Mouse (Mus musculus) cerebellum, adult 11-12 months (tissue): ENCODE measurements at regions not wholly inside any gene's neighbourhood (a gene's known extent, or its start where the extent isn't known, plus 50 kb on each side); places are given as distances from the start of the nearest gene placed in this dataset.
"Not testable (repeated sequence)": the region's sequence is repeated elsewhere in the genome, so short reads cannot be mapped to it uniquely, and the experiment has no call there.

Experiments used
- DNase-seq: peaks from one replicate; pipeline ENCODE4 v3.0.0; 2022

GRCm38 (mm10) chr19:35034408-35034807 is 112.2 kb downstream of the Kif20b start:
- DNase-seq: no peak

- no peak for DNase-seq
These were observed 123.4 kb downstream of the Kif20b start for GRCm38 (mm10) chr19:35045576-35045975.

- no peak for DNase-seq
These were observed 144.3 kb downstream of the Kif20b start for GRCm38 (mm10) chr19:35066352-35066935.

DNA sequence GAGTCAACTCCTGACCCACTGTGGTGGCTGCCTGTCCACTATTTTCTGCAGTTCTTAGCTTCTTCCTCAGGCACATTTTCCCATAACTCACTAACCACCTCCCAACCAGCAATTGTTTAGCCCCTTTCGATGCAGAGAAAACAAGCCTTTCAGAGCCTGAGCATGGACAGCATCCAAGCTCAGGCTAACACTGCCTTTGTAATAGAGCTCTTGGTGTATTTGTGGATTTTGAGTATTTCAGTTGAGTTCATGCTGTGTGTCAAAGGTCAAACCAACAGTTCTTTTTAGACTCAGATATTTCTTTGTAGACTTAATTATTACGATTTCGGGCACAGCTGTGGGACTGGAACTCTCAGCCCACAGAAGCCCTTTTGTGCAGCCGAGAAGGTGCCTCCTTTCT is 159.0 kb downstream of the Kif20b start:
- DNase-seq: no peak

GRCm38 (mm10) chr19:35101244-35101643 is 179.1 kb downstream of the Kif20b start:
- DNase-seq: no peak

DNA sequence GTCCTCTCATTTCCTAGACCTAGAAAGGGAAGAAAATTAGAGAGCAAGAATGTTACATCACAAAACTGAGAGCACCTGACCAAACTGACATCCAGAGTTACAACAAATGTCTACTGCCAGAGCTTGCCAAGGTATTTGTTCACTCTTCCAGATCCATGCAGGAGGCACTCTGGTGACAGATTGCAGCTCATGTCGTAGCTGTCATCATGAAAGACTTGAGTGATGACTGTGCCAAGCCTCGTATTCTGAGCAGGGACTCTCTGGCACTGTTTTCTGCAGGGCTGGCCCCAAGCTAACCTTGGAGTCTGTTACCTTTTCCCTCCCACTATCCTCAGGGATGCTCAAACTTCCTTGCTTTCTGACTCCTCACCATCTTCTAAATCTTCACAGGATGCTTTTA is 192.2 kb downstream of the Kif20b start:
- DNase-seq: peak; percentile 1

DNA sequence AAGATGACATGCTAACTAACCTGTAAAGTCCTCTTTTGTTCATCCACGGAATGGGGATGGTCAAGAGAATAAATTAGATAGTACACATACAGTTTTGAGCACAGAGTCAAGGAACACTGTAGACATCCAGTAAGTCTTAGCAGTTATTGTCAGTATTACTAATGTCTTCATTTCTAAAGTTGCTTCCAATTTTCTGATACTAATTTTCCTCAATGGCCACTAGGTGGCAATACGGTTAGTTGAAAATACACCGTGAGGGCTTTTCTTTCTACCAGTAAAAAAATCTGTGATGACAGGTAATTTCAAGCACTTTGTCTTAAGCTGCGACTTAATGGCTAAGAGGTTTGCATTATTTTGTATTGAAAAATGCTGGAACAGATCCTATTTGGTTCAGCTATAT is 203.1 kb downstream of the Kif20b start:
- no peak for DNase-seq

DNA sequence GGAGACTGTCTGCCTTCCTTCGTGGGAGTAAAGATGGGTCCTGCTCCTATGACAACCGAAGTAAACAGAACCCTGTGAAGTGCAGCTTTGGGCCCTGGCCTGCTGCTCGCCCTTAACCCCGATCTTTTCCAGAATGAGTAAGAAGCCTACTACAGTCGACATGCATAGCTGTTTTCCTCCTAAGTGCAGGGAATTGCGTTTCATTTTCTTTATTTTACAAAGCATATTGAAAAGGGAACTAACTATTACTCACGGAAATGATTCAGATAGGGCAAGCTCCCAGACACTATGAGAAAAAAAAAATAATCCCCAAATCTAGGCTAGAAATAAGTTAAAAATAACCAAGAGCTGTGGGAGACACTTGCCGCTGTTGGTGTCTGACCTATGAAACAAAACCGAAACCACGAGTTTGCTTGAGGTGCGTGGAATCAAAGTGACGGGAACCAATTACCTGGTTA is 204.5 kb downstream of the Kif20b start:
- DNase-seq: no peak

GRCm38 (mm10) chr19:35128104-35128503 is 205.9 kb downstream of the Kif20b start:
- DNase-seq: no peak

GRCm38 (mm10) chr19:35143131-35143530 is 221.0 kb downstream of the Kif20b start:
- DNase-seq: no peak

- no peak for DNase-seq
These were observed 221.6 kb downstream of the Kif20b start for GRCm38 (mm10) chr19:35143781-35144180.

GRCm38 (mm10) chr19:35149476-35149875 is 227.3 kb downstream of the Kif20b start:
- DNase-seq: not testable (repeated sequence)

DNA sequence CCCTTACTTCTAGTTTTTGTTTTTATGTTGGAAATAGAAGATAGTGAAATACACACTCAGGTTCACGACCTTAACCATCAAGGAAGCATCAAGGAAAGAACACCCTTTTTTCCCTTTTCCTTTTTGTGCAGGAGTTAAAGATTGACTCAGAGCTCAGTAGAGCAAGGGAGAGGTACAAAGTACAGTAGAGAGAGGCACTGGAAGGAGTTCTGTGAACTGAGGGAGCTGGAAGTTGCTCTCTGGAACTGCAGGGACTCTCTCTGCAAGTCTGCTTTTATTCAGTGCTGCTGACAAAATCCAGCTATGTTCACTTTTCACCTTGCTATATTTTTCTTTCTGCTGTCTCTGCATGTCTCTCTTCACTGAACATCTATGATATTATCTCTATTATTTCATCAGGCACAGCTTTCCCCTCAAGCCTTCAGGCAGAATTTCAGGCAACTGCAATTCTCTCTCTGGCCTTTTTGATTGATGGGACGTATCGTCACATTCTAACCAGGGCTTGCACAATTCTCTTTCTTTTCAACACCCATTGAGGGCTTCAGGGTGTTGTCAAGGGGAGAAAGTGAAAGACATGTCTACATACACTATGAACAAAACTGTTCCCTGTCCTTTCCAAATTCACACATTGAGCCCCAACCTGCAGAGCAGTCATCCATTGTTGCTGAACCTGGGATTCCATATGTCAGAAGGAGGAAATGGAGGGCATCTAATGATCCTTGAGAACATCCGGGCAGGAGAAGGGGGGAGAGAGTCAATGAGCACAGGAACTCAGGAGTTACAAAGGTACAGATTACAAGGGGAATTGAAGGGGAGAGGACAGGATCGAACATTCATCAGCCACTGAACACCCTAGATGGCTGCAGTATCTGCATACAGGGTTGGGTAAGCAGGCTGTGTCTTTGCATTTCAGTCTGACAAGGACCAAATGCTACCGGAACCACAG is 228.9 kb downstream of the Kif20b start:
- DNase-seq: no peak

GRCm38 (mm10) chr19:35151841-35152240 is 229.7 kb downstream of the Kif20b start:
- no peak for DNase-seq

- no peak for DNase-seq
These were observed 235.7 kb downstream of the Kif20b start for GRCm38 (mm10) chr19:35157849-35158248.

DNA sequence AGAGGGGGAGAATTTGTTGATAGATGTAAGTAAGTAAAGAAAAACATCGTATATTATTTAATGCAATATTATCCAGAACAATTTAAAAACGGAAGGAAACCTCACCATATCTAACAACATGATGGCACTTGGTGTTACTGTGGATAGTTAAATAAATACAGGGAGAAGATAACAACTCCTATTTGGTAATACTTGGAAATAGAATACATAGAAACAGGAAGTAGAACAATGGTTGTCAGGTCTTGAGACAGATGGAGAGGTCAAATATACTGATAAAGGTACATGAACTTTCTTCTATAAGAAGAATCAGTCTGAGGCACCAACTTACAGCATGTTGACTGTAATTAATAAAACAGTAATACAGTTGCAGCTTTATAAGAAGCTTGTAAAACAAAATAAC is 242.6 kb downstream of the Kif20b start:
- no peak for DNase-seq

DNA sequence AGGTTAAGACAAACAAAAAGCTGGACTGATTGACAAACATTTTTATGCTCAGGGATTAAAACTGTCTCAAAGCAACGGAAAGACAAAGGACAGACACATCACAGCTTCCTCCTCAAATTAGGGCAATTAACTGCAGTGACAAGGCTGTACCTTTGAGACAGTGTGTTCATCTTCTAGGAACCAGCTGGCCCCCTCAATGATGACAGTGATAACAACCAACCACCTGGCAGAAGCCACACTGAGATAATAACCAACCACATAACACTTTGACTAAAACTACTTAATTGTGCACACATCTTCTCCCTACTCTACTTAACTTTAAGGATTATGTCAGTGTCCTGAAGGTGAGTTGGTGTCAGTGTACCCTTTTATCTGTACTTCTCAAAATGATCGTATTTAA is 248.4 kb downstream of the Kif20b start:
- DNase-seq: no peak

DNA sequence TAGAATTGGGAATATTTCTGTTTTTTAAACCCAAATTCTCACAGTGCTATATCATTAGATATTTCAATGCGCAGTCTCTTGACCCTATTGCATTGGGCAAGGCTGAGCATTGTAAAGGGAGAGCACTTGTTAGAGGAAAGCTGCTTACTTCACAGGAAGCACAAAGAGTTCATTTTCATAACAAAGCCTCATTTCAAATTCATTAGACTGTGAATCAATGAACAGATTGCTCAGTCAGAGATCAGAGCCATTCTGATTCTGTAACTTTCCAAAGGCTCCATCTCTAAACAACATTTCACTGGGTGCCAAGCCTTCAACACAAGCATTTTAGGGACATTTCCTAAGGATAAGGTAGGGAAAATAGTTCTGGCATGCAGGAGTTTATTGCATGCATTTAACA is 257.9 kb downstream of the Kif20b start:
- no peak for DNase-seq

DNA sequence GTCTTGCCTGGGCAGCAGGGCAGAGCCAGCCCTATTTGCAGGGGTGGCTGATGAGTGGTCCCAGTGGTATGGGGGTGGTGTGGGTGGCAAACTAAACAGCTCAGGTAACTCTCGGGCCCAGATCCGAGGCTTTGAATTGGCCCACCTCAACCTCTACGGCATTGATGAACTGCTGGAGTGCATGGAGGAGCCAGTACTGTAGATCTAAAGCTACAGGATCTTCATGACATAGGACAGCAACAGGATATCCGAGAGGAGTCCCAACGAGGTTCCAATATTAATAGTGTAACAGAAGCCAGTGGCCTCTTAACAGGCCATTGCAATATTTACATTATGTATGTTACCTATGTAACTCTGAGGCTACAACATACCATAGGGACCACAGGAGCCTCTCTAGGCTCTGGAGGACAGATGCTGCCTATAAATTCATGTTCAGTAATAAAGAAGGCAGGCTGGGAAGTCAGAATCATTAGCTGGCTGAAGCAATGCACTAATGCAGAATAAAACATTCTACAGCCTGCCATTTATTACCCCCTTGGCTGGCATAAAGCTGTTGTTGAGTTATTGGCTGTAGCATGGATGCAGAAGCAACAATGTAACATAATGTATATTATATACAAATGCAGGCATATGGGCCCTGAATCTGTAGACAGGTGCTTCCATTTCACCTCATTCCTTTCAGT is 283.5 kb downstream of the Kif20b start:
- no peak for DNase-seq

GRCm38 (mm10) chr19:35244188-35244587 is 322.0 kb downstream of the Kif20b start:
- DNase-seq: no peak

DNA sequence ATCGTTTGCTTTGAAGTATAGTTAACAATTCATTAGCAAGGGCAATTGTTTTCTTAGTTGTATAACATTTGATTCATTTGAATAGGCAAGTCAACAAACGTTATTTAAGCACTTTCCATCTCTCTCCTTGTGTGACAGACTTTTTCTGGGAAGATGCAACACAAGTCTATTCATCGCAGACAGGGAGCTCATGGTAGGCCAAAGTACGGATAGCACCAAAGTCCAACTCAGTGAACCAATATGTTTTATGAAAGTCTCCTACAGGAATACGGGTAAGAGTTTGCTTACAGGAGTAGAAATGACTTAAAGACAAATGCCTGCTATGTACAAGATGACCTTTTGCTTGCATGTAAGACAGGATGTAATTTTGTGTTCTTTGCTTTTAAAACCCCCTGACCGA is 325.4 kb downstream of the Kif20b start:
- DNase-seq: no peak

DNA sequence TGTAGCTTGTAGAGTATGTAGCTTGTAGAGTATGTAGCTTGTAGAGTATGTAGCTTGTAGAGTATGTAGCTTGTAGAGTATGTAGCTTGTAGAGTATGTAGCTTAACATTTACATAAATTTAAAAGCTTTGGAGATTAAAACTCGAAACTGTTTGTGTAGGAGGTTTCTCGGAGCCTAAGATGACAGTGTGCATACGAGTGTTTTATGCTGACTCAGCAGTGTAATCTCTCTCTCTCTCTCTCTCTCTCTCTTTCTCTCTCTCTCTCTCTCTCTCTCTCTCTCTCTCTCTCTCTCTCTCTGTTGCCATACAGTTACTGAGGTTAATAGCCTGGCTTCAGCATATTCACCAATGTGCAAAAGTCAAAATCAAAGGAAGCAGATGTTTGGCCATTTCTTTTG is 336.5 kb downstream of the Kif20b start:
- not testable (repeated sequence) for DNase-seq

DNA sequence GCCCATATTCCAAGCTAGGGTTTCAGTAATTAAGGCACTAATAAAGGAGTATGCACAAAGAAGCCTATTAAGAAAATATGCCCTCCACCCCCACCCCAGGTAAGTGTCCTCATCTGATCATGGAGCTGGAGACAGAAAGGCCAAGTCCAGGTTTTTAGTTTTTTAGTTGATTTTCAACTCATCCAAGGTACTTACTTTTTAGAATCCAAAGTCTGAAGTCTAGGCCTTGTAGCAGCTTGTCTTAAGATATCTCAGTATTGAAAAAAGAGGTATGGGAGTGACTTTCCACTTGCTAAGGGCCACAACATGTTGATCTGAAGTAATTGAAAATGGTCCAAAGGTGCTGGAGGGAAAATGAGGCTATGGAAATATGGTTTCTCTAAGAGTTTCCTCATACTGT is 340.9 kb downstream of the Kif20b start:
- no peak for DNase-seq

- DNase-seq: no peak
These were observed 356.2 kb downstream of the Kif20b start for GRCm38 (mm10) chr19:35278395-35278794.
